Mouse (Mus musculus) right cerebral cortex, postnatal 4 days (tissue): ENCODE data around the gene Boll.
"Not testable (repeated sequence)": the region's sequence is repeated elsewhere in the genome, so short reads cannot be mapped to it uniquely, and the experiment has no call there.

Source experiments
- DNase-seq: peaks from one replicate; pipeline ENCODE4 v3.0.0-alpha.2; 2022

The Boll gene

DNA sequence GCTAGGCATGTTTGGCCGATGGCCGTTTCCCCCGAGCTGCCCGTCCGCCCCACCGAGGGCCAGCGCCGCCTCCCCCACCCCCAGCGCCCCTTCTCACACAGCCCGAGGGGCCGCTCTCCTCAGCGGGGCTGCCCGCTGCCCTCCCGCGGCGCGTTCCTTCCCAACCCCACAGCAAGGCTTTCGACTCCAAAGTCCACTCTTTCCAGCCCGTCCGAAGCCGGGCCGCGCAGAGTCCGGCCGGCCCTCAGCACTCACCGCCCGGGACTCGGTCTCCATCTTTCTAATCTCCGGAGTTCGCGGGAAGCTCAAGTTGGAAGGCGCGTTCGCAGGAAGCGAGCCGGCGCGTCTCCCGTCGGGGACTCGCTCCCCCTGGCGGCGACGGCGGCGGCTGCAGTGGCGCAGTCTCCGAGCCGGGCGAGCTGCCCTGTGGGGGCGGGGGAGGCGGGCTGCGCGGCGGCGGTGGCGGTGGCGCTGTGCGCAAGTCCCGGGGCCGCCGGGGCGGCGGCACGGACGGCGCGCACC is at the start of gene Boll:
Gene Boll, minus strand, starts transcription at position 426 of the 522 bp plus-strand sequence.
- peak; percentile 75 for DNase-seq

DNA sequence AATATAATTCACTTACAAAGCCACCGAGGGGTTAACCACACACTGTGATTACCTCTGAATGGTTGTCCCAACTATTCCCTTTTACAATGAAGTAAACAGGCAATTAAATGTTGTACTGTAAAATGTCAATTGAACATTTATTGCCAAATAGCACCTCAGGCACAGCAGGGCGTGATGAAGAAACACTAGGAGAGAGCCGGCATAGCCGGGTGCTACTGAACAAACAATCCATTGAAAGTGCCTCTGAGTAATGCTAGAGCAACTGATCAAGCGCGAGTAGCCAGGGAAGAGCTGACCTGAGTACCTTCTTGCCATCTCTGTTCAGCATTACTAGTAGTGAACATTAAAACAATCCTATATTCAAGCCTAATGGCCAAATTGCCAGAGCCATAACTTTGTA is 49.3 kb upstream of the Boll start:
- DNase-seq = no peak

DNA sequence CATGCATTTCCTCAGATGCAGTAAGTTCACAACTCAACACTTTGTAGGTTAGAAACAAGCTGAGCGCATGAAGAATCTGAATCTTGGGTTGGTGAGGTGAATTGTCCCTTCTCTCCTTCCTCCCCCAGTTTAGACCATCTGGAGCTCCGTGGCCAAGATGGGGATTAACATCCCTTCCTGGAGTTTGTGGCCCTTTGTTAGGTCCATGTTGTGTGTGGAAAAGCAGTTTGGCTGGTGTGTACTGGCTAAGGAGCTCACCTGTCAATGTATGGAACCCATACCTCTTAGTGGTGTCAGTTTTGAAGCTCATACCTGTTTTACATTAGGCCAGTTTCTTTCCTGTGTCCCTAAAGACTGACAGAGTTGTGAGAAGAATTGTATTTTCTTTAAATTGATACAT is 47.8 kb upstream of the Boll start:
- no peak for DNase-seq

DNA sequence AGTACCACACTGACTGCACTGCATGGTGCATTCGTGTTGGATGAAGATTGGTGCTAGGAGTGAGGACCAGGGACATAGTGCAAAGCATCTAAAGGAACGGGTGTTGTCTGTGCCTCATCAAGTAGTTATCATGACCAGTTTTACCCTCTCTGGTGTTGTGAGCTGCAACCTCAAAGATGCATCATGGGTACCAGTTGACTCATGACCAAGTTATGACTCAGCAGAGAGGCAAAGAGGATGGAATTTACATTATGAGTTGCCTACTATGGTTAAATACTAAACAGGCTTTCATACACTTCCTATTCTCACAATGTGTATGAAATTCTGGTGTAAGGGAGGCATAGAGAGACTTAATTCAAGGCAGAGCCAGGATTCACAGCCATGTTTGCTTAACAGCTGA is 47.4 kb upstream of the Boll start:
- DNase-seq = no peak

DNA sequence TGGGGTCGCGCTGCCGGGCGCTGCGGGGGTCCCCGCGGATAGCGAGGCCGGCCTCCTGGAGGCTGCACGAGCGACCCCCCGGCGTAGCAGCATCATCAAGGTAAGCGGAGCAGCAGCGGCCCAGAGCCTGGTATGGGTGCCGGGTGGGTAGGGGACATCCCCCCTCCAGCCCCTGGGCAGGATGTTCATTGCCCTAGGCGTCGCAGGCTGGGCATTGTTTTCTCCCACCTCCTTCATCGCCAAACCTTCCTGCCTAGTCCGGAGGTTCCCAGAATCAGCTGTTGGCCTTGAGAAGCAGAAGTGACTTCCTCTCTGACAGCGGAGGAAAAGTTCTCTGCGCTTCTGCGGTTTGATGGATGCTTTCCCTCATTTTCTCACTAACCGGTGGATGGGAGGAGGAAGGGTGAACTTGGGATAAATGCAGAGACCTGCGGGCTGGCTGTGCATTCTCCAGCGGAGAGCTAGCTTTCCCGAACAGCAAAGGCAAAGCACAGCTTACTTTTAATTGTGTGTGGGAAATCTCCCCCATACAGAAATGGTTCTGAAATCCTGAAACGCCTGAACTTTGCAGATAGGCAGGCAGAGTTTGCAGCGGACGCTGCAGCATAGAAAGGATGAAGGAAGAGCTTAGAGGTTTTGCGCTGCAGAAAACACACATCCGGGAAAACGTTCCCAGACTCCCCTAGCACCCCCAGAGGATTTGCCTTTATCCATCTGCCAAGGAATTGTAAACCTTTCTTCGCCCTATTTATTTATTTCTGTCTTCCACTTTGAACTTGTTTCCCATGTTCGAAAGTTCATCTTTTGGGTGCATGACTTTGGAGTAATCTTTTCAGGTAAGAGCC is 43.5 kb upstream of the Boll start:
- DNase-seq = no peak

DNA sequence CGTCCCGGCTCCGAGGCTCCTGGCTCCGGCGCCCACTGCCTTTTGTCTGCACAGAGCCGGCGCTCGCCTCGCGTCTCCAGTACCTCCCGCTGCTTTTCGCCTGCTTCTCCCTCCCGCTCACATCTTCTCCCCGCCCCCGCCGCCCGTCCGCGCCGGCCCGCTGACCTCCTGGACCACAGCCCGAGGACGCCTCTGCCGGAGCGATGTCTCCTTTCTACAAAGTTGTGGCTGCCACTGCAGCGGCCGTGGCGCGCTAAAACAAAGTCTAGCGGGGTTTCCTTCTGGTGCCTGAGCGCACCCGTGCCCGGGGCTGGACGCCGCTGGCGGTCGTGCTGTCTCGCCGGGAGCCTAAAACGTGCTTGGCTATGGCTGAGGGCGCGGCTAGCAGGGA is 42.7 kb upstream of the Boll start:
- peak; percentile 65 for DNase-seq

DNA sequence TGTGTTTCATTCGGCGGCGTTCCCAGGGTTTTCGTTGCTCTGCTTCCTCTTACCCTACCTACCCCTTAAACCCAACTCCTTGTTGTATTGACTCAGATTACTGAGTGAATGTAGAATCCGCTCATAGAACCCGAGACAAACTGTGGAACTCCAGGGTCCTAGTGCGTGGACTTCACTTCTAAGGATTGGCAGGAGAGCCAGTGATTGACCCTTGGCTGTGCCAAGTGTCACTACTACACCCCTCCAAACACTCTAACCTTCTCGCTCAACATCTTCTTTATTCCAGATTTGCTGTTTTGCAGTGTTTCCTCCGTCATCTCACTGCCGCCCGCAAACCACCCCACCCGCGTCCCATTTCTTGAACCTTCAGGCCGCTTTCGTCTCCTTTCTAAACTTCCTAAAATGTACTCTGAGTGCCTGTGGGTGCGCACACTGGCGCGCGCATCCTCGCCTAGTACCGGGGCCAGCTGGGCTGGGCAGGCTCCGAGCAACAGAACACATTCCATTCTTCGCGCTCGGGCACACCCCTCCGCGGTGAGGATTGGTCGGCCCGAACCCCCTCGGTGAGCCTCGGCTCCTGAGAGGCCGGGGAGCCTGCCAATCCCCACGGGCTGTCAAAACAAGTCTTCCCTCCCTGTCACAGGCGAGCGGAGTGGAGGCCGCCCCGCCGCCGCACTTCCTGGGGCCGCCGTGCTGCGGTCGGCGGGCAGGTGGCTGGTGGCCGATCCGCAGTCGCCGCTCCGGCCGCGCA is 42.2 kb upstream of the Boll start, which contains the start of gene Plcl1:
Gene Plcl1, plus strand, starts transcription at position 650 of the 751 bp plus-strand sequence.
- peak; percentile 97 for DNase-seq

DNA sequence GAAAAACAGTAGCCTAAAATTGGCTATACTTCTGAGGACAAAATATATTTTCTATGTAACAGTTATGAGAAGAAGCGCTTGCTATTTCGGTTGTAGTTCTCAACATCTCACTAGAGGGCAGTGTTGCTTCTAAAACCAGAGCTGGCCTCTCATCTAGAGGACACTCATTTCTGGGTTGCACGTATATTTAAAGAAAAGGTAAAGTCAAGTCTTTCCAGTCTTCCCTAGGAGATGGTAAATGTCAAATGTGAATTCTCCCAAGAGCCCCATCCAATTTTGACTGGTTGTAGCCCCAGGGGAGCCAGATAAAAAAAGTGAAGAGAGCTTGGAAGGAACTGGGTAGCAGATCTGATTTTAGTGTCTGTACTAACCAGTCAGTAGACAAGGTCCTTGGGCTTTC is 41.2 kb upstream of the Boll start:
- DNase-seq = peak; percentile 42

DNA sequence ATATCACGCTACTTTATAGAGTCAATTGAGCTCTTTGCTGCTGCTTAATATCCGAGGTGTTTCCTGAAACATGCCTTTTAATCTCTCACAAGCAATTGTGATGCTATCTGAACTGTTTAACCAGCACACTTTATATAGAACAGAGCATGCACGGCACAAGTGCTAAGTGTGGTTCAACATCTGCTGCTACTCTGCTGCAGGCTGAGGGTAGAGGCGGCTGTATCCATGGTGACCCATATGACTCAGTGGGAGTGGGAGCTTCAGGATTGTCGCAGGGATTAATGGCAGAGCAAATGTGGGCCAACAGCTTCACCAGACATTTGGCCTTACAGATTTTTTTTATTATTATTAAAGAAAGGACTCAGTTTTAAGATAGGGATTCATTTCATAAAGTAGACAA is 36.6 kb upstream of the Boll start:
- DNase-seq = no peak

DNA sequence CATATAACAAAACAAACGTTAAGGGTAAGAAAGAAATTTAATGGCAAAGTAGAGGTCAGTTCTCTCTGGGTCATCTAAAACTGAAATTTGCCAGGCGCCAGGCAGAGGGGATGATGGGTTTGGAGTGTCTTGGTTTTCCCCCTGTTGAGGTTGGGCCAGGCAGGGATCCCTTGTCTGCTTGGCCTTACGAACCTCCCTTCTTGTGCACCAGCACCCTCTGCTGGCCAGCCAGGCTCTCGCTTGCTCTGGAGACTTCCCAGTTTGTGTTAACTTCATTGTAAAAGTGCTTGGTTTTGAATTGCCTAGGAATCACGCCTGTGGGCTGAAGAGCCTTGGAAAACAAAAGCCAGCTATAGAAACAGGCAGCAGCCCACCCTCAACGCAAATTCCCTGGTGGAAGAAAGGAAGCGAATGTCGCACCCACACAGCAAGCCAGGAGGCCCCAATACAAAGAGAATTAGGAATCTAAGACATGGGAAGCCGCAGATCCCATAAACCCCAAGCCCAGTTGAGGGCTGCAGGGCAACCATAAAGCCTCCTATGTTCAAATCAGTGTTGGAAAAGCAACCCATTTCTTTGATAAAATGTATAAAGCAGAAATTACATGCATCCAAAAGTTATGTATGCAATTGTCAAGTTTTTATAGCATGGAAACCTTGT is 20.0 kb upstream of the Boll start:
- peak; percentile 87 for DNase-seq

DNA sequence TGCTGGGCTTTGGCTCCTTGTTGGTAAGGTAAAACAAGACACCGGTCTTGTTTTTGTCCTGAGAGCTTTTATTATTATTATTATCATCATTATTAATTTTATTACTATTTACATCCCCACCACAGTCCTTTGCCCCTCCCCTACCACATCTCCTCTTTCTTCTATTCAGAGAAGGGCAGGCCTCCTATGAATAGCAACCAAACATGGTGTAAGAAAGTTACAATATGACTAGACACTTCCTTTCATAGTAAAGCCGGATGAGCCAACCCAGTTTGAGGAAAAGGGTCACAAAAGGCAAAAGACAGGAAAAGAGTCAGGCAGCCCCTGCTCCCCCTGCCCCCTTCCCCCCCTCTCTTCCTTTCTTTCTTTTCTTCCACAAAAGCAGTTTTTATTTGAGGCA is 17.3 kb upstream of the Boll start:
- no peak for DNase-seq

DNA sequence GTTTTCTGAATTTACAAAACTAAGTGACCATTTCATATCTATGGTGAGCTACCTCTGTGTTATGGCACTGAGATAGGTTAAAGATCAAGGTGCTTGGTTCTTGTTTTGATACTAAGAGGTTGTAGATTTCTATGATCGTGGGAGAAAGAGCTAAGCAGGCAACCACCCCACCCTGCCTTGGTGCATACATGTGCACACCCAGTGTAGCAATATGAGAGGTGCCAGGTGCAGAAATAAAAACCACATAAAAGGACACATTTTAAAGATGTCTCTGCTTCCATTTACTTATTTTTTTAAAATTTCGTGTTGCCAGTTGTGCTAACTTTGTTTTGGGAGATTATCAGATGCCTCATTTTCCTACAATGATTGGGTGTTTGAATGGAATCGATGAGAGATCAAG is 9.4 kb upstream of the Boll start:
- DNase-seq = no peak

DNA sequence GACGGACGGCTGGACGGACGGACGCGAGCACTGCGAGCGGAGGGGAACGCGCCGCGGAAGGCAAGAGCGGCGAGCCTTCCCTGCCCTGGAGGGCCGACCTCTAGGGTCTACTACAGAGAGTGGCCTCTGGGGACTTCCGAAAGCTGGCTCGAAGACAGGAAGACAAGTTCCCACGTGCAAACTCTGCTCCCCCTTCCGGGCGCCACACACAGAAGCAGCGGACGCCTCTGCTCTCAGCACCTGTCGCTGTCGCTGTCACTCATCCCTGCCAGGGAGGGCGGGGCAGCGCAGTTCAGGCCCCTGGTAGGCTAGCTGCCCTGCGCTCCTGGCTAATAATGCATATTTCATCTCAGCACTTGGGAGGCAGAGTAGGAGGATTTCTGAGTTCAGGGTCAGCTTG is 317 bp upstream of the Boll start:
- DNase-seq = peak; percentile 22

DNA sequence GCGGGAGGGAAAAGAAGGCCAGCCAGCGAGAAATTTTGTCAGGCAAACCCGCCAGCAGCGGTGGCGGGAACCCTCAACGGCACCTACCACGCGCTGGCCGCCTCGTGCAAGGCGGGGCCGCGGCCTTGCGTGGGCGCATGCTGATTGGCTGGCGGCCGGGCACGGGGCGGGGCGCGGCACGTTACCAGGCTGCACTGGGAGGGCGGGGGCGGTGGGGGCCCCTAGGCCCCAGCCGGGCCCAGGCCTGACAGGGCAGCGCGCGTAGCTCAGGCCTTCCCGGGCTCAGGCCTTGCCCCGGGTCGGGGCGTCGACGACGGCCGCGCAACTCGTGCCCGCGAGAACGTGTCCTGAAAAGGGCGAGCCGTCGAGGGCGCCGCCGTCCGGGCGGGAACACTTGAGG is 635 bp downstream of the Boll start:
- DNase-seq = peak; percentile 3

DNA sequence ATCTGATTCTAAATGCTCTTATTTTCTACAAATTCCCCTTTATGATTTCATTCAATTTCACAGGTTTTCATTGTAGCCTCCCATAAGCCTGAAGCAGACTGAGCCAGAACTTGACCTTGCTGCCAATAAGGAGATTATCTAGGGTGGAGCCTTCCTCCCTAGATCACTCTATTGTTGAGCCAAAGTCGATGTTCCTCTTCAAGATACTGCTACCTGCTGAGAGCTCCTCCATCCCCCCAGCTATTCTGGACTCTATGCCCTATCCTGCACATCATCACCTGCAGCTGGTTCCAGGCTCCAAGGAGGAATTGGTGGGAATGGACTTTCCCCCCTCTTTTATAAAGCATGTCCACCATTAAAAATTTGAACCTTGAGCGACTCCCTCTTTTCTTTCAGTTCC is 11.4 kb downstream of the Boll start:
- DNase-seq = not testable (repeated sequence)

DNA sequence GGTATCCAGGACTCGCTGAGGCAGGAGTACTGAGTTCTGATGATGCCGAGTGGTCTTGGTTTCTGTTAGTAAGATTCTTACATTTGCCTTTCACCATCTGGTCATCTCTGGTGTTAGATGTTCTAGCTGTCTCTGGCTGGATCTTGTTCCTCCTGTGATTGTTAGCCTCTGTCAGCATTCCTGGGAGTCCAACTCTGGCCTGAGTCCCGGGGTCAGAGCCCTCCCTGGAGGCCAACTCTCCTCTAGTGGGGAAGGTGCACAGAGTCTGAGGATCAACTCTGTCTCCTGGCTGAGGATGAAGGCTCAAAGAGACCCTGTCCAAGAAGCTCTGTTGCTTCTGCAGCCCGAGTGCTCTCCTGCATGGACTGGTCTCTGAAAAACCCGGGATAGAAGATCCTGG is 37.8 kb downstream of the Boll start:
- not testable (repeated sequence) for DNase-seq

DNA sequence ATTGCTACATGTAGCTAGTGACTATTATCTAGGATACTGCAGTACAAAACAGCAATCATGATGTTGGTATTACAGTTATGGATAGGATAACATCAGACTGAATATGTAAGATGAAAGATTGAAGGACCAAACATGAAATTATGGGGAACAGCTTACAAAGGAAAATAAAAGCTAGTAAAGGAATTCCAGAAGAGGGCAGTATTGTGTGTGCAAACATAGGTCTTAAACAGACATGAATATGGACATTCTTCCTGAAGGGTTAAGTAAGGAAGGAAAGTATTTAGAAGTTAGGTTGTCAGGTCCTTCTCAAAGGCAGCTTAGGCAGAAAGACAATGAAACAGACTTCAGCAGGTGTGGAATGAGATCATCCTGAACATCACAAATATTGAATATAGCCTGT is 62.2 kb downstream of the Boll start:
- no peak for DNase-seq

DNA sequence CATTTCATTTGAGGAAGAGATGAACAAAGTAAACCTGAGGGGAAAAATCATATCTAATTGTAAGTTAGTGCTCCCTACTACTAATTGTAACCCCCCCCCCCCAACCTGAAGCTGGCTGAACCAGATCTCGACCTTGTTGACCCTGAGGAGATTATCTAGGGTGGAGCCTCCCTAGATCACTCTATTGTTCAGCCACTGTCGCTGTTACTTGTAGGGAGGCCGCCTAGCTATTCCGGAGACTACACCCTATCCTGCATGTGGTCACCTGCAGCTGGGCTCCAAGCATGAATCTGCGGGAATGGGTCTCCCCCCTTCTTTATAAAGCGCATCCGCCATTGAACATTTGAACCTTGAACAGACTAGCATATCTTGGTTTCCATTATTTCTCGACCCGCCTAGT is 84.2 kb downstream of the Boll start:
- no peak for DNase-seq

DNA sequence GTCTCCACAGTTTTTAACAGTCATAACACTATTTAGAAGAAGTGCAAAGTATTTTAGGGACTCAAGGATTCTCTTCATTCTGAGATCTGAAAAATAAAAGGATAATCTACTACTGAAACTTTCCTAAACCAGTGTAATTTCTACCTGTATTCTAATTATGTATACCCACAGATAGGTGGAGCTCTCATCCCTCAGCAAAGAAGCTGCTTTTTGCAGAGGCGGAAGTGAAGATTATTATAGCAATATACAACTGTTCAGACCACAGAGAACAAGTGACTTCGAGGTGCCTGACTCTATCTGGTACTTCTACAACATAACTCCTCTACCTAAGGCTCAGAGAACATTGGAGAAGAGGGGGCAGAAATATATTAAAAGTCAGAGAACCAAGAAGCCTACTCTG is 97.8 kb downstream of the Boll start:
- no peak for DNase-seq

DNA sequence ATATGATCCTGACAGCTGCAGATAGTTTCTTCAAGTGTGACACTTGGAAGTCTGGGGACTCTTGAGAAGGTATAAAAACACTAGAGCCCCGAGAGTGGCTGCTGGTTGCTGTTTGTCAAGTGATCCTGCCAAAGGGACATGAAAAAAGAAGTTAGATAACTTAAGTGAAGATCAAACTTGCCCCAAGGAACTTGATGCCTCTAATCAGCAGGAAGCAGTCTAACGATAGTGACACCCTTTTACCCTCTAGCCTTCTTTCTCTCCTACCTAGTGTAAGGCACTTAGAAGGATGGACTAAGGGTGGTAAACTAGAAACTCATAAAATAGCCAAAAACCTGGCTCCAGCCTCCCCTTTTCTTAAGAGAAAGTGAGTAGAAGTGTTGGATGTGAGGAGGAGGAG is 98.9 kb downstream of the Boll start:
- DNase-seq = no peak

DNA sequence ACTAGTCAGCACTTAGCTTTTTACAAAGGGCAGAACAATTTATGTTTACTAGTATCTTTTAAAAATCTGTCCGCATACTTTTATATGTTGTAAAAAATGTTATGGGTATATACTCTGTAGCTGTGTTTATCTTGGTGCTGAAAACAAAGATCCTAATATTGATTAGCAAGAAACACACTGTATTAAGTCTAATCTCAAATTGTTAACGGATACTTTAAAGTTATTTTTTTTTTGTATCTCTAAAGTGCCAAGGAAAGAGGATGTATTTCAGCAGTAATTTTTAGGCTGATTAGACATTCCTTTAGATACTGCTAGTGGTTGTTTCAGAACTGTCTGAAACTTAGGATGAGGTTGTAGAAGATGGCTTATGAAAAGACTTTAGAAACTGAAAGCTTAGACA is 116.9 kb downstream of the Boll start:
- no peak for DNase-seq

DNA sequence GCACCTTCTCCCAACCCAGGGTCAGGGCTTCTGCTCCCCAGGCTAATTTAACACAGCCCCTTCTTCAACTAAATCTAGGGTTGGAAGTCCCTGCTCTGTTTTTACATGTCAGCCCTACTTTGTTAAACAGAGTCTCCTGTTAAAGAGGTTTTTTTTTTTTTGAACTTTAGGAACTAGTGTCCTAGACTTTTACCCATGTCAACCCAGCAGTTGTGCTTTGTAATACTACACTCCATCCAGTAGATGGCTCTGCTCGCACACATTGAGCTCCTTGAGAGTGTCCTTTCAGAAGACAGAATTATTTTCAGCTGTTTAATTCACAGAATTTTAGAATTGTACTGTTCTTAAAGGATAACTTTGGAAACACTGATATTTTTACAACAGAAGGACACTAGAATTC is 124.0 kb downstream of the Boll start:
- no peak for DNase-seq

DNA sequence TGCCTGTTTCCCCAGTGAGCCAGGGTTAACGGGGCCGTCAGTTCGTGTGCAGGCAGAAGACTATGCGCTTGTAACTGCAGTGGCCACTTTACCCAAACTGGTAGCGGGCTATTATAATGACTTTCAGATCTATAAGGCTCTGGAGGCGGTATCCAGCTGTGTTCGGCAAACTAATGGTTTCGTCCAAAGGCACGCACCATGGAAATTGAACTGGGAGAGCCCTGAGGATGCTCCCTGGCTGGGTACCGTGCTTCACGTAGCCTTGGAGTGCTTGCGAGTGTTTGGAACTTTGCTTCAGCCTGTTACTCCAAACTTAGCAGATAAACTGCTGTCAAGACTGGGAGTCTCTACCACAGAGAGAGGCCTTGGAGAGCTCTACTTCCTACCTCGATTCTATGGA is 124.8 kb downstream of the Boll start:
- DNase-seq = no peak
